ENCODE assay signal across 7 mouse cellular contexts in the genomic region with DNA sequence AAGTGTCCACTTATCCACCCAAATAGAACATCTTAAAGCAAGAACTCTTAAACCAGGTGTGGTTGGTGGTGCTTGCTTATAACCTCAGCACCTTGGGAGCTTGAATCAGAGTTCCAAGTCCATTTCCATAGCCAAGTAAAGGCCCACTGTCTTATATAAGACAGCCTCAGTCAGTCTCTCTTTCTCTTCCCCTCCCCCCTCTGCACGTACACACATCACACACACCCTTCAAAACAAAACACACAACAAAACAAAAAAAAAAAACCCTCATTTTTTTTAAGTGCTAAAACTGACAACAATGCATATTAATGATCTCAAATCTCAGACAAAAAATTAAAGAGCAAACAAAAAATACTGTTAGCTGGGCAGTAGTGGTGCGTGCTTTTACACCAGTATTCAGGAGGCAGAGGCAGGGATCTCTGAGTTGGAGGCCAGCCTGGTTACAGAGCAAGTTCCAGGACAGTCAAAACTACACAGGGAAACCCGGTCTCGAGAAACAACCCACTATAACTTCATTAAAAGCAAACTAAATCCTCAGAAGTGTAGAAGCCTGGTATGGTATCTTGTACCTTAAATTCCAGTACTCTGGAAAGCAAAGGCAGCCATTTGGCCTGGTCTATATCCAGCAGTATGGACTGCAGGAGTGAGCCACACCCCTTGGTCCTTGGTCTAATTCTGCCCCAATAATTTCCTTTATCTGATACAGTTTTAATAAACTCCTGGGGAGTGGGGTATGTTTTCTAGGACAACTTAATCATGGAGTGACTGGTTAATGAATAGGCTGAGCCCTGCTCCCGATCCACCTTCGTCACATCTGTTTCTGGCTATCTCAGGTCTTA. TPM values are rescaled to one million over a fixed set of nuclear protein-coding genes. Genes with fewer than 3 reads are reported as not detected.
DNase-seq lines count a peak whose midpoint lies in the region; ATAC-seq and TF ChIP-seq lines count a peak whose summit lies in the region.

No protein-coding gene starts in this region.

- no peaks in the 10 kb centered on the region for H3K27me3 ChIP-seq in megakaryocyte, embryonic 14.5 days (replicated peaks)
- H3K27me3 ChIP-seq in hindbrain, embryonic 10.5 days (ENCODE audit: insufficient read depth, poor library complexity, severe bottlenecking): no peaks in the 10 kb centered on the region
- no peaks in the 10 kb centered on the region for H3K27me3 ChIP-seq in liver, postnatal 0 days (ENCODE audit: insufficient read depth, low read length)

- peak overlapping the region; percentile 73 for H3K9ac ChIP-seq in liver, postnatal 0 days (replicated peaks)

- H3K4me1 ChIP-seq in megakaryocyte, embryonic 14.5 days: peaks cover 71% of the 10 kb centered on the region
- peaks cover 25% of the 10 kb centered on the region for H3K4me1 ChIP-seq in hindbrain, embryonic 10.5 days (replicated peaks)
- H3K4me1 ChIP-seq in liver, postnatal 0 days (ENCODE audit: insufficient read depth): peaks cover 13% of the 10 kb centered on the region

- H3K4me2 ChIP-seq in liver, postnatal 0 days (ENCODE audit: low read depth, low read length): peak overlapping the region; percentile 84

- H3K9me3 ChIP-seq in megakaryocyte, embryonic 14.5 days: no peaks in the 10 kb centered on the region
- H3K9me3 ChIP-seq in hindbrain, embryonic 10.5 days: no peaks in the 10 kb centered on the region
- no peaks in the 10 kb centered on the region for H3K9me3 ChIP-seq in liver, postnatal 0 days (ENCODE audit: low read length)

- peak overlapping the region; percentile 96 for H3K4me3 ChIP-seq in megakaryocyte, embryonic 14.5 days (replicated peaks)
- peak overlapping the region; percentile 89 for H3K4me3 ChIP-seq in hindbrain, embryonic 10.5 days
- H3K4me3 ChIP-seq in liver, postnatal 0 days (ENCODE audit: low read depth, low read length): peak overlapping the region; percentile 64

- DNase-seq in cerebellum, adult 9-10 months: peak; percentile 62
- no peak for DNase-seq in hindbrain, embryonic 10.5 days (ENCODE audit: low spot score)
- no peak for DNase-seq in liver, postnatal 0 days
- no peak for DNase-seq in urinary bladder, postnatal 4 days (ENCODE audit: low spot score in 2 of 2)
- DNase-seq in urinary bladder, postnatal 10 days (ENCODE audit: low spot score): no peak

- peaks cover 2% of the 10 kb centered on the region for H3K36me3 ChIP-seq in megakaryocyte, embryonic 14.5 days (replicated peaks; ENCODE audit: low read length)
- no peaks in the 10 kb centered on the region for H3K36me3 ChIP-seq in hindbrain, embryonic 10.5 days
- no peaks in the 10 kb centered on the region for H3K36me3 ChIP-seq in liver, postnatal 0 days (replicated peaks; ENCODE audit: insufficient read depth, low read length)

- TF ChIP-seq EP300 in liver, postnatal 0 days (IDR thresholded peaks at IDR 0.05; ENCODE audit: low read depth): no peak

- H3K27ac ChIP-seq in hindbrain, embryonic 10.5 days: peak overlapping the region; percentile 85
- H3K27ac ChIP-seq in liver, postnatal 0 days (ENCODE audit: low read depth): peak overlapping the region; percentile 95

- 32% methylated on average over 6 of the region's 6 CpGs for WGBS in hindbrain, embryonic 10.5 days
- WGBS in liver, postnatal 0 days (ENCODE audit: insufficient replicate concordance): 25% methylated on average over 6 of the region's 6 CpGs

- TF ChIP-seq CTCF in liver, postnatal 0 days (IDR thresholded peaks at IDR 0.05; ENCODE audit: low read depth): no peak

- no peak for ATAC-seq in megakaryocyte, adult 5-6 weeks (ENCODE audit: poor library complexity, severe bottlenecking)
- no peak for ATAC-seq in liver, postnatal 0 days

RNA-seq across cellular contexts. Expression of gene Sacm1l, which starts 1.3 kb away (rescaled TPM):
- 1.2 TPM in 1 of 2 replicates, not detected in the other for polyA plus RNA-seq in megakaryocyte, embryonic 14.5 days (2012; ENCODE audit: insufficient read depth, low replicate concordance)
- 38.9 and 41.4 TPM in 2 replicates for total RNA-seq in megakaryocyte, adult 5-6 weeks (2015)
- total RNA-seq in megakaryocyte, adult 5-6 weeks (2017): 46.1 and 49.5 TPM in 2 replicates
- 35.8 and 44.0 TPM in 2 replicates for polyA plus RNA-seq in hindbrain, embryonic 10.5 days (2016; fragmentation: Nextera tagmentation; extraction: Ambion mirVana)
- polyA plus RNA-seq in liver, postnatal 0 days (2015; fragmentation: Nextera tagmentation; extraction: Ambion mirVana): 21.0 and 22.2 TPM in 2 replicates

RNA-seq across cellular contexts. Expression of gene Limd1, which starts 49.8 kb away (rescaled TPM):
- polyA plus RNA-seq in megakaryocyte, embryonic 14.5 days (2012; ENCODE audit: insufficient read depth, low replicate concordance): 5.0 and 8.8 TPM in 2 replicates
- total RNA-seq in megakaryocyte, adult 5-6 weeks (2015): 47.3 and 50.7 TPM in 2 replicates
- 48.5 and 49.2 TPM in 2 replicates for total RNA-seq in megakaryocyte, adult 5-6 weeks (2017)
- polyA plus RNA-seq in hindbrain, embryonic 10.5 days (2016; fragmentation: Nextera tagmentation; extraction: Ambion mirVana): 49.0 and 53.1 TPM in 2 replicates
- 11.9 and 12.4 TPM in 2 replicates for polyA plus RNA-seq in liver, postnatal 0 days (2015; fragmentation: Nextera tagmentation; extraction: Ambion mirVana)
